Mouse (Mus musculus) embryonic facial prominence, embryonic 15.5 days (tissue): ENCODE data around the gene Nr1d1. TPM values are rescaled to one million over a fixed set of nuclear protein-coding genes. Genes with fewer than 3 reads are reported as not detected.
"Not testable (repeated sequence)": the region's sequence is repeated elsewhere in the genome, so short reads cannot be mapped to it uniquely, and the experiment has no call there.

ENCODE experiments used
- ATAC-seq: fragments of 200-750 bp; cut with Nextera tagmentation; 2 replicates; pipeline ENCODE4 v1.8.0; 2017; ENCODE audit warnings: low read depth, moderate TSS enrichment; ENCODE audit not compliant: insufficient number of reproducible peaks, low FRiP score, low TSS enrichment
- H3K27ac ChIP-seq: fragments of 300-500 bp; sonication (generic); replicated peaks from 2 replicates; pipeline ENCODE4 v1.5.1; 2015; ENCODE audit warnings: mild to moderate bottlenecking, inconsistent platforms
- H3K27me3 ChIP-seq: fragments of 300-500 bp; sonication (generic); 2 replicates; pipeline ENCODE4 v1.6.1; 2015; ENCODE audit warnings: inconsistent platforms
- H3K36me3 ChIP-seq: fragments of 300-500 bp; sonication (generic); 2 replicates; pipeline ENCODE4 v1.6.1; 2015; ENCODE audit warnings: mild to moderate bottlenecking, inconsistent platforms
- H3K4me1 ChIP-seq: fragments of 300-500 bp; sonication (generic); 2 replicates; pipeline ENCODE4 v1.6.1; 2015; ENCODE audit warnings: inconsistent platforms
- H3K4me2 ChIP-seq: fragments of 300-500 bp; sonication (generic); replicated peaks from 2 replicates; pipeline ENCODE4 v1.6.1; 2015; ENCODE audit warnings: mild to moderate bottlenecking, inconsistent platforms
- H3K4me3 ChIP-seq: fragments of 300-500 bp; sonication (generic); replicated peaks from 2 replicates; pipeline ENCODE4 v1.5.1; 2015; ENCODE audit warnings: mild to moderate bottlenecking, inconsistent platforms
- H3K9ac ChIP-seq: fragments of 300-500 bp; sonication (generic); 2 replicates; pipeline ENCODE4 v1.6.1; 2015; ENCODE audit warnings: inconsistent platforms
- H3K9me3 ChIP-seq: fragments of 300-500 bp; sonication (generic); replicated peaks from 2 replicates; pipeline ENCODE4 v1.6.1; 2016; ENCODE audit warnings: inconsistent platforms
- WGBS: fragments of 180-500 bp; shearing (Covaris S2); methylation state at CpG from one replicate; pipeline ENCODE4 v1.1.7; 2015; 5-methylcytosine and 5-hydroxymethylcytosine counted together
- polyA plus RNA-seq: library from polyadenylated mRNA; unstranded; fragments of >200 nt; fragmentation: Nextera tagmentation; extraction: Ambion mirVana; gene quantifications from 2 replicates; pipeline ENCODE4 v1.2.1, GENCODE M21; 2015

Nr1d1 gene
- polyA plus RNA-seq, 1 experiment from 2014 or later, result 1.7 TPM

GRCm38 (mm10) chr11:98741051-98741620 lies 34.0 kb downstream of the Nr1d1 start:
- ATAC-seq, result no peak
- peak overlapping the region; percentile 93 for H3K27ac ChIP-seq

GRCm38 (mm10) chr11:98740393-98741050 lies 34.6 kb downstream of the Nr1d1 start, which contains the start of gene Thra:
Thra (plus strand) TSS chr11:98740638.
- no peaks in the 10 kb centered on the region for H3K9me3 ChIP-seq
- H3K9ac ChIP-seq, result peak within 1 kb of the TSS; percentile 88
- peak; percentile 53; the same call in 1 of the 2 replicates for ATAC-seq
- H3K4me1 ChIP-seq, result peaks cover 48% of the 10 kb centered on the region
- peak within 1 kb of the TSS; percentile 87 for H3K4me2 ChIP-seq
- peak within 1 kb of the TSS; percentile 69 for H3K4me3 ChIP-seq
- no peaks in the 10 kb centered on the region for H3K36me3 ChIP-seq
- WGBS, result under 1% methylated on average over 22 of the region's 22 CpGs
- peak within 1 kb of the TSS; percentile 93 for H3K27ac ChIP-seq
- H3K27me3 ChIP-seq, result no peaks in the 10 kb centered on the region

More at GRCm38 (mm10) chr11:98741051-98741620, 34.0 kb downstream of the Nr1d1 start:
- Histone ChIP-seq H3K4me2 (peak overlapping the region; percentile 87), H3K4me1 (peaks cover 54% of the 10 kb centered on the region), H3K27me3 (no peaks in the 10 kb centered on the region), H3K4me3 (peak overlapping the region; percentile 69), H3K9me3 (no peaks in the 10 kb centered on the region), H3K36me3 (no peaks in the 10 kb centered on the region), H3K9ac (peak overlapping the region; percentile 88)
- WGBS, result under 1% methylated on average over 17 of the region's 17 CpGs

DNA sequence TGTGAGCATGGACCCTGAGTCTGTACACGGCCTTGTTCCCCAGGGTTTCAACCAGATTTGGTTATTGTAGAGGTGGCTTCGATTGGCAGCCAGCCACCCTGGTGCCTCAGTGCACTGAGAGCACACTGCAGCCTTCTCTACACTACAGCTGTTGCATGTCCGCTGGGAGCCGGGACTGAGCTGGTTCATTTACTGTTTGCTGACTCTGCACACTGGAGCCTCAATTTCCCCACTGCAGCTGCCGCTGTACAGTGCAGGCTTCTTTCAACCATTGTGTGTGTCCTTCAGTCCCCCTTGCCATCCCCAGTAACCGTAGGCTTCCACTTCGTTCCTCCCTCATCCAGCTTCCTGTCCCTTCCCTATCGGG lies 35.1 kb downstream of the Nr1d1 start:
- H3K36me3 ChIP-seq, result no peaks in the 10 kb centered on the region
- 8% methylated on average over 8 of the region's 8 CpGs for WGBS
- H3K9me3 ChIP-seq, result no peaks in the 10 kb centered on the region
- peaks cover 43% of the 10 kb centered on the region for H3K4me1 ChIP-seq
- peak overlapping the region; percentile 93 for H3K27ac ChIP-seq
- peak overlapping the region; percentile 87 for H3K4me2 ChIP-seq
- peak overlapping the region; percentile 69 for H3K4me3 ChIP-seq
- no peak for ATAC-seq
- no peaks in the 10 kb centered on the region for H3K27me3 ChIP-seq
- no peak overlapping the region for H3K9ac ChIP-seq

GRCm38 (mm10) chr11:98738925-98739324 lies 36.2 kb downstream of the Nr1d1 start:
- Histone ChIP-seq H3K27ac (no peak overlapping the region), H3K4me1 (peaks cover 32% of the 10 kb centered on the region), H3K4me2 (no peak overlapping the region), H3K9me3 (no peaks in the 10 kb centered on the region), H3K4me3 (no peak overlapping the region), H3K36me3 (no peaks in the 10 kb centered on the region), H3K27me3 (no peaks in the 10 kb centered on the region), H3K9ac (no peak overlapping the region)
- ATAC-seq, result no peak
- 82% methylated on average over 8 of the region's 9 CpGs for WGBS

- ATAC-seq, result no peak
- Histone ChIP-seq H3K36me3 (no peaks in the 10 kb centered on the region), H3K27me3 (no peaks in the 10 kb centered on the region), H3K27ac (0 out of 2 replicates have a peak overlapping the region, but pooled peaks have one; percentile 1), H3K9me3 (no peaks in the 10 kb centered on the region), H3K4me1 (peaks cover 28% of the 10 kb centered on the region), H3K9ac (no peak overlapping the region), H3K4me3 (no peak overlapping the region), H3K4me2 (no peak overlapping the region)
- 42% methylated on average over 4 of the region's 4 CpGs for WGBS
Measured at GRCm38 (mm10) chr11:98738428-98738911, 36.7 kb downstream of the Nr1d1 start.

DNA sequence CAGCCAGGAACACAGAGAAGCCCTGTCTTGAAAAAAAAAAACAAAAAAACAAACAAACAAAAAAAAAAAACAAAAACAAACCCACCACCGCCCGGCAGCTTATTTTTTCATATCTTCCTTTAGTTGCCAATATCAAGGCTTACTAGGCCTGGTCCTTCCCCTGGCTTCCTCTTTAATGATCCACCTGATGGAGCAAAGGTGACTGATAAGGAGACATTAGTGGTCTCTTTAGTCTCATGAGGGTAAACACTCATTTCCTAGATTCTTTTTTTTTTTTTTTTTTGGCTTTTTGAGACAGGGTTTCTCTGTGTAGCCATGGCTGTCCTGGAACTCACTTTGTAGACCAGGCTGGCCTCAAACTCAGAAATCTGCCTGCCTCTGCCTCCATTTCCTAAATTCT lies 37.9 kb downstream of the Nr1d1 start:
- not testable (repeated sequence) for H3K36me3 ChIP-seq, H3K4me3 ChIP-seq, H3K27me3 ChIP-seq, H3K9me3 ChIP-seq, H3K9ac ChIP-seq, H3K27ac ChIP-seq, H3K4me2 ChIP-seq, ATAC-seq
- WGBS, result 91% methylated on average over 2 of the region's 2 CpGs
- peaks cover 19% of the 10 kb centered on the region for H3K4me1 ChIP-seq

- no peak for ATAC-seq
- H3K4me3 ChIP-seq, result no peak overlapping the region
- no peaks in the 10 kb centered on the region for H3K9me3 ChIP-seq
- peaks cover 20% of the 10 kb centered on the region for H3K4me1 ChIP-seq
- 76% methylated on average over 1 of the region's 1 CpGs for WGBS
- H3K4me2 ChIP-seq, result no peak overlapping the region
- H3K9ac ChIP-seq, result no peak overlapping the region
- no peaks in the 10 kb centered on the region for H3K36me3 ChIP-seq
- H3K27me3 ChIP-seq, result no peaks in the 10 kb centered on the region
- H3K27ac ChIP-seq, result no peak overlapping the region
Measured at GRCm38 (mm10) chr11:98736176-98736575, 39.0 kb downstream of the Nr1d1 start.

DNA sequence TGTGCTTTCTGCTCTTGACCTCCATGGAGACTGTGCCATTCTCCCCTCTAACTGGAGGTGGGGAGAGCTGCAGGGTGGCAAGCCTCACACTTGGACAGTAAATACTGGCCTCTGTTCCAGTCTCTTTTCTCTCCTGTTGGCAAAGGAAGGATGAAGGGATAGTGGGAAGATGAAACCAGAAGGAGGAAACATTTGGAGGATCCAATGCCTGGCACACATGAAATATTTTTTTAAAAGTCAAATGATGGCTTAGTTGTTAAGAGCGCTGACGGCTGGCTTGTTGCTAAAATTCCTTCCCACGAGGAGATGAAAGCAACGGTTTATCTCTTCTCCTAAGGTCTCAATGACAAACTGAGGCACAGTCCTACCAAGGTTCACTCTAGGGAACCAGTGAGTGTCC lies 40.0 kb downstream of the Nr1d1 start:
- Histone ChIP-seq H3K36me3 (no peaks in the 10 kb centered on the region), H3K4me3 (no peak overlapping the region), H3K4me2 (no peak overlapping the region), H3K4me1 (peaks cover 18% of the 10 kb centered on the region), H3K27ac (no peak overlapping the region), H3K9ac (no peak overlapping the region), H3K9me3 (no peaks in the 10 kb centered on the region), H3K27me3 (no peaks in the 10 kb centered on the region)
- no peak for ATAC-seq
- 88% methylated on average over 4 of the region's 4 CpGs for WGBS

DNA sequence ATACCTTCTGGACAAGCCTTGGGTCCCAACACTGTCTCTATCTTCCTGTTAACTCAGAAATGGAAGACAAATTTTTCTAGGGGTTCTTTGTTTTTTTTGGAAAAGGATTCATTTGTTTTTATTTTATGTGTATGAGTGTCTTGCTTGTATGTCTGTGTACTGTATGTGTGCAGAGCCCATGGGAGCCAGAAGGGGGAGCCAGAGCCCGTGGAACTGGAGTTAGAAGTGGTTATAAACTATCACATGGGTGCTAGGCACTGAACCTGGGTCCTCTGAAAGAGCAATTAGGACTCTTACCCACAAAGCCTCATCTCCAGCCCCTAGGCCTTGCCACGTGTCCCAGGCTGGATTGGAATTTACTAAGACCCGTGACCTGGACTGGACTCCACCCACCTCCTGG lies 41.1 kb downstream of the Nr1d1 start:
- Histone ChIP-seq H3K9me3 (no peaks in the 10 kb centered on the region), H3K4me3 (no peak overlapping the region), H3K4me1 (peaks cover 20% of the 10 kb centered on the region), H3K36me3 (no peaks in the 10 kb centered on the region), H3K9ac (no peak overlapping the region), H3K27ac (no peak overlapping the region), H3K4me2 (no peak overlapping the region), H3K27me3 (no peaks in the 10 kb centered on the region)
- WGBS, result 78% methylated on average over 3 of the region's 3 CpGs
- ATAC-seq, result no peak

- no peaks in the 10 kb centered on the region for H3K27me3 ChIP-seq
- peaks cover 5% of the 10 kb centered on the region; the same call in 1 of the 2 replicates for H3K36me3 ChIP-seq
- 36% methylated on average over 5 of the region's 5 CpGs for WGBS
- H3K9ac ChIP-seq, result no peak overlapping the region
- peaks cover 27% of the 10 kb centered on the region for H3K4me1 ChIP-seq
- peak; percentile 52 for ATAC-seq
- H3K4me3 ChIP-seq, result no peak overlapping the region
- H3K9me3 ChIP-seq, result no peaks in the 10 kb centered on the region
- peak overlapping the region; percentile 11; the same call in 1 of the 2 replicates for H3K4me2 ChIP-seq
- peak overlapping the region; percentile 85 for H3K27ac ChIP-seq
Measured at GRCm38 (mm10) chr11:98731134-98731533, 44.0 kb downstream of the Nr1d1 start.

DNA sequence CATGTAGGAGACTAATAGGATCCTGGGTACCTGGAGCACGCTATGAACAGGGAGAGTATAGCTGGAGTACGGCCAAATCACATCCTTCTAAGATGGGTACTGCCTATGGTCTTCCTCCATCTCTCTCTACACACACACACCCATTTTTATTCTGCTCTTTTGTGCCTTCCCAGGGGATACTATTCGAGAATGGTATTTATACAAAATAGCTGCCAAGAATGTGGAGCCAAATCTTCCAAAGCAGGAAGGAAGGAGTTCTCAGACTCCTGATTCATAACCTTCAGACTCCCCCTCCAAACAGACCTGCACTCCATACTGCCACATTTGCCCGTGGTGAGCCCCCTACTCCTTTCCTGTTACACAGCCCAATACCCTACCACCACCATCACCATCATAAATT lies 44.4 kb downstream of the Nr1d1 start:
- Histone ChIP-seq H3K4me2 (peak overlapping the region; percentile 11; the same call in 1 of the 2 replicates), H3K36me3 (peaks cover 8% of the 10 kb centered on the region), H3K9ac (no peak overlapping the region), H3K9me3 (no peaks in the 10 kb centered on the region), H3K4me3 (no peak overlapping the region), H3K27ac (peak overlapping the region; percentile 85), H3K27me3 (no peaks in the 10 kb centered on the region), H3K4me1 (peaks cover 27% of the 10 kb centered on the region)
- WGBS, result 49% methylated on average over 4 of the region's 4 CpGs
- no peak for ATAC-seq
